Mouse (Mus musculus): ENCODE results near the gene Dcun1d1.

- TF ChIP-seq POLR2A (IDR thresholded peaks at IDR 0.05; ENCODE audit: insufficient read depth, low read depth, low read length) (no peak), CTCF (IDR thresholded peaks at IDR 0.05) (peak; percentile 60)
Observed at GRCm38 (mm10) chr3:35973551-35973950, 36.3 kb upstream of the Dcun1d1 start.

Measured in heart, adult 2 months (tissue).